Mouse (Mus musculus) erythroid progenitor cell, adult 5-6 weeks (primary cell): ENCODE results near the gene 1700020L24Rik. TPM values are rescaled to one million over a fixed set of nuclear protein-coding genes. Genes with fewer than 3 reads are reported as not detected.

Experiments used
- ATAC-seq: replicated peaks from 2 replicates; pipeline ENCODE4 v1.8.0; 2016; ENCODE audit warnings: moderate number of reproducible peaks, mild to moderate bottlenecking, moderate TSS enrichment, inconsistent platforms; ENCODE audit not compliant: poor library complexity, low FRiP score, severe bottlenecking
- total RNA-seq, 2 experiments: library from RNA; stranded (forward) in 1 of 2; stranded (reverse) in 1 of 2; fragments of 150-400 nt in 1 of 2; fragments of 186-747, 209-891 nt in 1 of 2; gene quantifications; 2 replicates each; pipeline versions ENCODE4 v1.2.3 to v1.2.4; 2015 to 2017; ENCODE audit warnings: low replicate concordance in 2 of 2

Gene 1700020L24Rik
- total RNA-seq, 2 experiments from 2014 or later, result 4.7 TPM; not detected in 1

DNA sequence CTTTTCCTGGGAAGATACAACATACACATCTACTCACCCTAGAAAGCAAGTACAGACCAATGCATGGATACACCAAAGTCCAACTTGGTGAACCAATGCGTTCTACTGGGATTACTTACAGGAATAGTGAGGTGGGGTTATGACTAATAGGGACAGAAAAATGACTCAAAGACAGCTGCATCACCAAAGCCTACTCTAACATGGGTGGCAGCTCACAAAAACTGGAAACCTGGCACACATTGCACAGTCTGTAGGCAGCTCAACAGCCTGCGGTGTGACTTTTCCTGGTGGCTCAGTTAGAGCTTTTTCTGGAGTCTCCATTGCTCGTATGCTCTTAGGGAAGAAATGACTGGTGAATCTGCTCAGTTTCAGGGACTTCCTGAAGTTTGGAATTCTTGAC lies 31.3 kb downstream of the 1700020L24Rik start:
- no peak for ATAC-seq

DNA sequence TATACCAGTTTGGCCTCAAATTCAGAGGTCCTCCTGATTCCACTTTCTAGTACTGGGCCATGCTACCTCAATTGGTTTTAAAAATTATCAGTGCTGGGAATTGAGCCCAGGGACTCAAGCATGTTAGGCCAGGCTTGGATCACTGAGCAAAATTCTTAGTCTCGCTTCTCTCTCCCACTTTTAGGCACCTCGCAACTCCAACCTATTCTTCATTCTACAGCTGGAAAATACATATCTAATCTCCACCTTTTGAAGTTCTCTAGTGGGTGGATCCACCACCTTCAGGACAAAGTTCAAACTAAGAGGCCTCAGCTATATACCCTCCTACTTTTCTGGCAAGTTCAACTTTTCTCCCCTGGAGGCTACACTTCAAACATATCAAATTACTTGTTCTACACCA lies 34.3 kb downstream of the 1700020L24Rik start:
- 0 out of 2 replicates have a peak, but pooled peaks have one; percentile 3 for ATAC-seq

GRCm38 (mm10) chr11:83472324-83473234 lies 35.1 kb downstream of the 1700020L24Rik start, which contains the start of gene Taf15:
Taf15 (plus strand) TSS chr11:83473086.
- ATAC-seq, result peak; percentile 90

DNA sequence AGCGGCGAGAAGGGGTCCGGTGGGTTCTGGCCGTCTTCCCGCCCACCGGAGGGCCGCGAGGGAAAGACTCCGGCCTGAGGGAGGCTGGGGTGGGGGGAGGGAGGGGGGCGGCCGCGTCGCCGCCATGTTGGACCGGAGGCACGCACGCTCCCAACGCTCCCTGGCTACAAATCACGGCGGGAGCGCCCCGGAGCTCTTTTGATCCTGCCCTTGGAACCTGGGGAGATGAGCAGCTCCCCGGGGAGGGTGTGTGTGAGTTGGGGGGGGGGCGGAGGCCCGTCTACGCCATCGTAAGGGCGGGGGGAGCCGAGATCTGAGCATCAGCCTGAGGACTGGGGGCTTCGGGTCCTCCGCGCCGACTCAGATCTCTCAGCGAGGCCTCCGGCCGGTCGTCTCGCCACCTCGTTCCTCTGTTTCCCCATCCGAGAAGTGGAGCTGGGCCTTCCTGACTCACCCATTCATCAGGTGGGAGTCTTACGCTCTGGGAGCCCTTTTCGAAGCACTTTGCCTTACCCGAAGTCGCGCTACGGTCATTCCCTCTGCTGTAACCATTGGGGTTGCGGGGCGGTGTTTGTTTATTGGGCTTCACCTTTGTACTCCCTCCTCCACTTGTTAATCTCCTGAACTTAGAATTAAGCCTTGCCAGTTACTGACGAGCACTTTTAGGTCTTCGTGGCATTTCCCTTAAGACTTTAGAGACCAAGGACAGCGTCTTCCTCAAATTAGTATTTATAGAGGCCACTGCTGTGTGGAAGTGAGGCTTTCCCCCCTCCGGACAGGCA lies 35.9 kb downstream of the 1700020L24Rik start:
- ATAC-seq, result peak; percentile 21; the same call in 1 of the 2 replicates

Other genes starting within 250 kb of the 1700020L24Rik start
- gene Slfn3, start 246.3 kb upstream of the 1700020L24Rik start, total RNA-seq (2015; ENCODE audit: low replicate concordance), result 5.0 and 19.3 TPM in 2 replicates
- gene Slfn3, start 246.3 kb upstream of the 1700020L24Rik start, total RNA-seq (2017; ENCODE audit: low replicate concordance), result 12.3 and 35.9 TPM in 2 replicates
- 86.4 and 88.3 TPM in 2 replicates for gene Slfn14, start 151.0 kb upstream of the 1700020L24Rik start, total RNA-seq (2015; ENCODE audit: low replicate concordance)
- gene Slfn14, start 151.0 kb upstream of the 1700020L24Rik start, total RNA-seq (2017; ENCODE audit: low replicate concordance), result 93.6 and 106 TPM in 2 replicates
- 42.3 and 43.6 TPM in 2 replicates for gene Ap2b1, start 138.7 kb upstream of the 1700020L24Rik start, total RNA-seq (2015; ENCODE audit: low replicate concordance)
- gene Ap2b1, start 138.7 kb upstream of the 1700020L24Rik start, total RNA-seq (2017; ENCODE audit: low replicate concordance), result 49.8 and 49.9 TPM in 2 replicates
- 1.1 and 2.5 TPM in 2 replicates for gene Pex12, start 135.1 kb upstream of the 1700020L24Rik start, total RNA-seq (2015; ENCODE audit: low replicate concordance)
- gene Pex12, start 135.1 kb upstream of the 1700020L24Rik start, total RNA-seq (2017; ENCODE audit: low replicate concordance), result 2.2 TPM in 1 of 2 replicates, not detected in the other
- gene Rasl10b, start 28.5 kb upstream of the 1700020L24Rik start, total RNA-seq (2015; ENCODE audit: low replicate concordance), result not detected in 2 replicates
- 0.23 TPM in 1 of 2 replicates, not detected in the other for gene Rasl10b, start 28.5 kb upstream of the 1700020L24Rik start, total RNA-seq (2017; ENCODE audit: low replicate concordance)
- gene Gas2l2, start 8.2 kb upstream of the 1700020L24Rik start, total RNA-seq (2015; ENCODE audit: low replicate concordance), result not detected in 2 replicates
- gene Gas2l2, start 8.2 kb upstream of the 1700020L24Rik start, total RNA-seq (2017; ENCODE audit: low replicate concordance), result not detected in 2 replicates
- not detected in 2 replicates for gene Mmp28, start 25.4 kb downstream of the 1700020L24Rik start, total RNA-seq (2015; ENCODE audit: low replicate concordance)
- gene Mmp28, start 25.4 kb downstream of the 1700020L24Rik start, total RNA-seq (2017; ENCODE audit: low replicate concordance), result 1.7 TPM in 1 of 2 replicates, not detected in the other
- 47.2 and 59.5 TPM in 2 replicates for gene Taf15, start 35.4 kb downstream of the 1700020L24Rik start, total RNA-seq (2015; ENCODE audit: low replicate concordance)
- gene Taf15, start 35.4 kb downstream of the 1700020L24Rik start, total RNA-seq (2017; ENCODE audit: low replicate concordance), result 50.6 and 95.9 TPM in 2 replicates
- gene Heatr9, start 84.5 kb downstream of the 1700020L24Rik start, total RNA-seq (2015; ENCODE audit: low replicate concordance), result not detected in 2 replicates
- 0.26 TPM in 1 of 2 replicates, not detected in the other for gene Heatr9, start 84.5 kb downstream of the 1700020L24Rik start, total RNA-seq (2017; ENCODE audit: low replicate concordance)
- 11.5 and 25.6 TPM in 2 replicates for gene Ccl5, start 92.8 kb downstream of the 1700020L24Rik start, total RNA-seq (2015; ENCODE audit: low replicate concordance)
- 4.6 TPM in 1 of 2 replicates, not detected in the other for gene Ccl5, start 92.8 kb downstream of the 1700020L24Rik start, total RNA-seq (2017; ENCODE audit: low replicate concordance)
- 28.1 and 34.2 TPM in 2 replicates for gene Ccl9, start 141.0 kb downstream of the 1700020L24Rik start, total RNA-seq (2015; ENCODE audit: low replicate concordance)
- gene Ccl9, start 141.0 kb downstream of the 1700020L24Rik start, total RNA-seq (2017; ENCODE audit: low replicate concordance), result 7.1 and 35.4 TPM in 2 replicates
- 55.5 and 74.2 TPM in 2 replicates for gene Ccl6, start 155.4 kb downstream of the 1700020L24Rik start, total RNA-seq (2015; ENCODE audit: low replicate concordance)
- gene Ccl6, start 155.4 kb downstream of the 1700020L24Rik start, total RNA-seq (2017; ENCODE audit: low replicate concordance), result 24.0 and 25.2 TPM in 2 replicates
- not detected in 2 replicates for gene Rpl9-ps1, start 207.9 kb downstream of the 1700020L24Rik start, total RNA-seq (2015; ENCODE audit: low replicate concordance)
- gene Rpl9-ps1, start 207.9 kb downstream of the 1700020L24Rik start, total RNA-seq (2017; ENCODE audit: low replicate concordance), result not detected in 2 replicates
- 34.6 and 35.2 TPM in 2 replicates for gene Ccl3, start 211.7 kb downstream of the 1700020L24Rik start, total RNA-seq (2015; ENCODE audit: low replicate concordance)
- gene Ccl3, start 211.7 kb downstream of the 1700020L24Rik start, total RNA-seq (2017; ENCODE audit: low replicate concordance), result 16.3 and 19.1 TPM in 2 replicates
- 7.1 and 12.6 TPM in 2 replicates for gene Ccl4, start 224.9 kb downstream of the 1700020L24Rik start, total RNA-seq (2015; ENCODE audit: low replicate concordance)
- gene Ccl4, start 224.9 kb downstream of the 1700020L24Rik start, total RNA-seq (2017; ENCODE audit: low replicate concordance), result 0.51 and 17.1 TPM in 2 replicates